Mouse (Mus musculus): Measurements from ENCODE around the gene Scimp. TPM values are rescaled to one million over a fixed set of nuclear protein-coding genes. Genes with fewer than 3 reads are reported as not detected.
A peak's percentile ranks its signal among the peaks of the same experiment; 100 is the strongest.

Scimp gene
- polyA plus RNA-seq, 1 experiment: not detected

DNA sequence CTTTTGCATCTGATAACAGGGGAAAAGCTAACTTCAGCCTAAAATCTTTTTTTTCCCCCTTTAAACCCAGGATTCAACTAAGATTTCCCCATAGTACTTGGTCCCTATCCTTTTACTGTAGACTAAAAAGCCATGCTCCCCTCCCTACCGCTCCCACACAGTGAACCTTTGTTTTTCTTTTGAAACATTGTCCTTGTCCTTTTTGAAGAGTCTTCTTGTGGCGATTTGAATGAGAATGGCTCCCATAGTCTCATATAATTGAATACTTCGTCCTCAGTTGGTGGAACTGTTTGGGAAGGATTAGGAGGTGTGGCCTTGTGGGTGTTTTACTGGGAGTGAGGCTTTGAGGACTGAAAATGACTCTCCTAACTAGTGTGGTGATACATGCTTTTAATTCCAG, 21.4 kb upstream of the Scimp start:
- H3K79me3 ChIP-seq (ENCODE audit: low read depth): no peaks in the 10 kb centered on the region
- no peak overlapping the region for H3ac ChIP-seq (ENCODE audit: control insufficient read depth, insufficient read length, low read depth)
- H3K4me3 ChIP-seq (ENCODE audit: insufficient read depth, poor library complexity, severe bottlenecking): no peak overlapping the region
- H3K36me3 ChIP-seq (ENCODE audit: control insufficient read depth, insufficient read depth): no peaks in the 10 kb centered on the region
- H3K27me3 ChIP-seq (ENCODE audit: control insufficient read depth, insufficient read depth, insufficient read length): no peaks in the 10 kb centered on the region
- TF ChIP-seq CEBPB (IDR thresholded peaks at IDR 0.05; ENCODE audit: low read depth) (no peak), FOSL1 (IDR thresholded peaks at IDR 0.05; ENCODE audit: insufficient read depth, low read length, poor library complexity, severe bottlenecking) (no peak), MYOD1 (IDR thresholded peaks at IDR 0.05; ENCODE audit: control insufficient read depth, insufficient read length, low read depth) (no peak), MYOG (IDR thresholded peaks at IDR 0.05; ENCODE audit: control insufficient read depth, extremely low read depth, insufficient read length) (no peak), USF1 (IDR thresholded peaks at IDR 0.05; ENCODE audit: low read depth) (no peak), CTCF (IDR thresholded peaks at IDR 0.05; ENCODE audit: control insufficient read depth, insufficient read depth, insufficient read length) (no peak), MAX (IDR thresholded peaks at IDR 0.05) (no peak)
- no peaks in the 10 kb centered on the region for H3K79me2 ChIP-seq (ENCODE audit: control insufficient read depth, insufficient read depth)

DNA sequence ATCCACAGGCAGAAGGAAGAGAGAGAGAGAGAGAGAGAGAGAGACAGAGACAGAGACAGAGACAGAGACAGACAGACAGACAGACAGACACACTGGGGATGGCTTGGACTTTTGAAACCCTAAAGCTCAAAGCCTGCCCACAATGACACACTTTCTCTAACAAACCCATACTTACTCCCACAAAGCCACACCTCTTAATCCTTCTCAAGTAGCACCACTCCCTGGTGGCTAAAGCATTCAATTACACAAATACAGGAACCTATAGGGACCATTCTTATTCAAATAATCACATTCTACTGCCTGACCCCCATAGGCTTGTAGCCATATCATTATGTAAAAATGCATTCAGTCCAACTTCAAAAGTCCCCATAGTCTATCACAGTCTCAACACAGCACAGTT, 21.0 kb upstream of the Scimp start:
- TF ChIP-seq CEBPB (IDR thresholded peaks at IDR 0.05; ENCODE audit: low read depth): no peak
- TF ChIP-seq MYOD1 (IDR thresholded peaks at IDR 0.05; ENCODE audit: control insufficient read depth, insufficient read length, low read depth): no peak
- TF ChIP-seq MYOG (IDR thresholded peaks at IDR 0.05; ENCODE audit: control insufficient read depth, extremely low read depth, insufficient read length): no peak
- no peak for TF ChIP-seq FOSL1 (IDR thresholded peaks at IDR 0.05; ENCODE audit: insufficient read depth, low read length, poor library complexity, severe bottlenecking)
- no peak for TF ChIP-seq USF1 (IDR thresholded peaks at IDR 0.05; ENCODE audit: low read depth)
- TF ChIP-seq CTCF (IDR thresholded peaks at IDR 0.05; ENCODE audit: control insufficient read depth, insufficient read depth, insufficient read length): no peak
- no peak for TF ChIP-seq MAX (IDR thresholded peaks at IDR 0.05)
- Histone ChIP-seq H3K79me3 (ENCODE audit: low read depth) (no peaks in the 10 kb centered on the region), H3K4me3 (ENCODE audit: insufficient read depth, poor library complexity, severe bottlenecking) (no peak overlapping the region), H3K36me3 (ENCODE audit: control insufficient read depth, insufficient read depth) (no peaks in the 10 kb centered on the region), H3K27me3 (ENCODE audit: control insufficient read depth, insufficient read depth, insufficient read length) (no peaks in the 10 kb centered on the region), H3ac (ENCODE audit: control insufficient read depth, insufficient read length, low read depth) (no peak overlapping the region), H3K79me2 (ENCODE audit: control insufficient read depth, insufficient read depth) (no peaks in the 10 kb centered on the region)

- TF ChIP-seq FOSL1 (IDR thresholded peaks at IDR 0.05; ENCODE audit: insufficient read depth, low read length, poor library complexity, severe bottlenecking) (no peak), MAX (IDR thresholded peaks at IDR 0.05) (no peak)
- Histone ChIP-seq H3K4me3 (ENCODE audit: insufficient read depth, poor library complexity, severe bottlenecking) (no peak overlapping the region), H3K27me3 (ENCODE audit: control insufficient read depth, insufficient read depth, insufficient read length) (no peaks in the 10 kb centered on the region)
Observed at GRCm38 (mm10) chr11:70831201-70831600, 18.8 kb upstream of the Scimp start.

DNA sequence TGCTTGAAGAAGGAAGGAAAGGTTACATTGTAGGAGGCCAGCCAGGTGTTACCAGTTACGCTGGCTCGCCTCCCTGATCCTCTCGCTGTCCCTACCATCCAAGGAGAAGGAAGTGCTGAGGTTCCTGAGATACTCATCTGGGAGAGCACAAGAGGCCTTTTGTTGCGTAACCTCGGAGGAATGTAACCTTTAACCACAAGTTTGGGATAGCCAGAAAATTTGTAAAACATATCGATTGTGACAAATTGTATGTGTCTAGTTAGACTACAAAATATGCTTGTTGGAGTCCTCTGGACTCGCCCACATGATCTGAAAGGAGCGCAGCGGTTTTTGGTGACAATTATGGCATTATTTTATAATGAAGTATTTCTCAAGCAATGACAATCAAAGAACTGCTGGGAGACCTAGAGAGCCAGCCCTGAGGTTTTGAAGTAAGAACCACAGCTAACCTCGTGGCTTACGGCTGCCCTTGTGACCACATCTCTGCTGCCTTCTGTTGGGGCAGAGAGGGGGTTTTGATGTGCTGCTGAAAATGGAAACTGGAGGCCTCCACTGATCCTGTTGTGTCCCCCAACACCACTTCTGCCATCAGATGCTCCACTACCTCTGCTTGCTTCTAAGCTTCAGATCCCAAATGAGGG, 16.7 kb upstream of the Scimp start:
- H3K4me3 ChIP-seq (ENCODE audit: insufficient read depth, poor library complexity, severe bottlenecking): no peak overlapping the region
- no peaks in the 10 kb centered on the region for H3K79me2 ChIP-seq (ENCODE audit: control insufficient read depth, insufficient read depth)
- TF ChIP-seq CEBPB (IDR thresholded peaks at IDR 0.05; ENCODE audit: low read depth) (peak; percentile 84), USF1 (IDR thresholded peaks at IDR 0.05; ENCODE audit: low read depth) (no peak), MYOD1 (IDR thresholded peaks at IDR 0.05; ENCODE audit: control insufficient read depth, insufficient read length, low read depth) (no peak)
- no peak overlapping the region for H3ac ChIP-seq (ENCODE audit: control insufficient read depth, insufficient read length, low read depth)
- no peaks in the 10 kb centered on the region for H3K79me3 ChIP-seq (ENCODE audit: low read depth)
- no peaks in the 10 kb centered on the region for H3K27me3 ChIP-seq (ENCODE audit: control insufficient read depth, insufficient read depth, insufficient read length)
- H3K36me3 ChIP-seq (ENCODE audit: control insufficient read depth, insufficient read depth): no peaks in the 10 kb centered on the region

More at GRCm38 (mm10) chr11:70831201-70831600, 18.8 kb upstream of the Scimp start:
- Histone ChIP-seq H3K79me3 (ENCODE audit: low read depth) (no peaks in the 10 kb centered on the region), H3K79me2 (ENCODE audit: control insufficient read depth, insufficient read depth) (no peaks in the 10 kb centered on the region), H3ac (ENCODE audit: control insufficient read depth, insufficient read length, low read depth) (no peak overlapping the region), H3K36me3 (ENCODE audit: control insufficient read depth, insufficient read depth) (no peaks in the 10 kb centered on the region)

DNA sequence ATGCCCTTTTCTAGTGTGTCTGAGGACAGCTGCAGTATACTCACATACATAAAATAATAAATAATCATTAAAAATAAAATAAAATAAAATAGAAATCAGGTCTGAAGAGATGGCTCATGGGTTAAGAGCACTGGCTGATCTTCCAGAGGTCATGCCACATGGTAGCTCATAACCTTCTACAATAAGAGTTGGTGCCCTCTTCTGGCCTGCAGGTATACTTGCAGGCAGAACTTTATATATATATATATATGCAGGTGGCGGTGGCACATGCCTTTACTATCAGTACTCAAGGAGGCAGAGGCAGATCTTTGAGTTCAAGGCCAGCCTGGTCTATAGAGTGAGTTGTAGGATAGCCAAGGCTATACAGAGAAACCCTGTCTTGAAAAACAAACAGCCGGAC, 13.8 kb upstream of the Scimp start:
- Histone ChIP-seq H3K79me2 (ENCODE audit: control insufficient read depth, insufficient read depth) (no peaks in the 10 kb centered on the region), H3ac (ENCODE audit: control insufficient read depth, insufficient read length, low read depth) (no peak overlapping the region), H3K79me3 (ENCODE audit: low read depth) (no peaks in the 10 kb centered on the region), H3K36me3 (ENCODE audit: control insufficient read depth, insufficient read depth) (no peaks in the 10 kb centered on the region), H3K27me3 (ENCODE audit: control insufficient read depth, insufficient read depth, insufficient read length) (no peaks in the 10 kb centered on the region), H3K4me3 (ENCODE audit: insufficient read depth, poor library complexity, severe bottlenecking) (no peak overlapping the region)
- no peak for TF ChIP-seq MYOD1 (IDR thresholded peaks at IDR 0.05; ENCODE audit: control insufficient read depth, insufficient read length, low read depth)
- no peak for TF ChIP-seq MAX (IDR thresholded peaks at IDR 0.05)
- TF ChIP-seq USF1 (IDR thresholded peaks at IDR 0.05; ENCODE audit: low read depth): no peak
- TF ChIP-seq FOSL1 (IDR thresholded peaks at IDR 0.05; ENCODE audit: insufficient read depth, low read length, poor library complexity, severe bottlenecking): no peak
- no peak for TF ChIP-seq MYOG (IDR thresholded peaks at IDR 0.05; ENCODE audit: control insufficient read depth, extremely low read depth, insufficient read length)
- TF ChIP-seq CTCF (IDR thresholded peaks at IDR 0.05; ENCODE audit: control insufficient read depth, insufficient read depth, insufficient read length): no peak
- no peak for TF ChIP-seq CEBPB (IDR thresholded peaks at IDR 0.05; ENCODE audit: low read depth)

Data from C2C12 (cell line).